Comparison of ENCODE assay signal across 22 mouse cellular contexts in the genomic region with DNA sequence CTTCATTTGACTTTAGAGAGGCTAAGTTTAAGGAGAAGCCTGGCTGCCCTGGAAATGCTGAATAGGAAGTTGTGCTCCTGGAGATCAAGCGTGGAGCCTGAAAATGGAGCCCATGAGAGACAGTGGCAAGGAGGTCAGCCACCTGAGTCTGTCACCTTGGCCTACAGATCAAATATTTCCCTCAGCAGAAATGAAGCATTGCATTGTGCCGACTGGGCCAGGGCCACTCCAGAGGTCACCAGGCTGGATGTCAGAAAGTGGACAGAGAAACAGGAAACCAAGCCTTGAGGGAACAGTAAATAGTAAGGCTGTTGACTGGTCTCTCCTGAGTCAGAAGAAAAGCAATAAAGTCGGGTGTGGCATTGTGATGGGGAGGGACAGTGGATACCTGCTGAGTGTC.
DNase-seq lines count a peak whose midpoint lies in the region; ATAC-seq and TF ChIP-seq lines count a peak whose summit lies in the region.
"Had no signal": no experiment of that assay in that cellular context is flagged by ENCODE, and none has a peak within 500 bp of the region (broad histone marks: within the 10 kb centered on the region; RNA-seq: fewer than 3 reads in every experiment).

No protein-coding gene starts in this region.

- no peak overlapping the region for H3K9ac ChIP-seq in heart, adult 2 months (ENCODE audit: low read depth, low read length)
- no peak overlapping the region for H3K9ac ChIP-seq in liver, postnatal 0 days (replicated peaks)
- no peak overlapping the region for H3K9ac ChIP-seq in liver, embryonic 12.5 days
- H3K9ac ChIP-seq: embryonic facial prominence, embryonic 12.5 days; forebrain, embryonic 13.5 days; forebrain, embryonic 15.5 days had no signal

- no peaks in the 10 kb centered on the region for H3K9me3 ChIP-seq in liver, postnatal 0 days (ENCODE audit: low read length)
- no peaks in the 10 kb centered on the region for H3K9me3 ChIP-seq in liver, embryonic 12.5 days (replicated peaks)
- H3K9me3 ChIP-seq: embryonic facial prominence, embryonic 10.5 days; embryonic facial prominence, embryonic 12.5 days; forebrain, embryonic 13.5 days; forebrain, embryonic 15.5 days; G1E had no signal

- no peak for TF ChIP-seq POLR2A in heart, adult 2 months (IDR thresholded peaks at IDR 0.05; ENCODE audit: insufficient read depth, low read depth, low read length)

- H3K4me2 ChIP-seq in liver, postnatal 0 days (ENCODE audit: low read depth, low read length), result no peak overlapping the region
- H3K4me2 ChIP-seq in liver, embryonic 12.5 days, result no peak overlapping the region
- H3K4me2 ChIP-seq: embryonic facial prominence, embryonic 12.5 days; forebrain, embryonic 13.5 days; forebrain, embryonic 15.5 days had no signal

- intact Hi-C loops in heart, adult 2 months (cut with DNase I), result loop anchor here (5.0 kb wide), 3 partner anchors 42 to 77 kb away; no protein-coding TSS in a partner anchor

- peaks cover 18% of the 10 kb centered on the region for H3K4me1 ChIP-seq in heart, adult 2 months (ENCODE audit: control insufficient read depth, insufficient read depth, low read length)
- peaks cover 17% of the 10 kb centered on the region for H3K4me1 ChIP-seq in liver, postnatal 0 days (ENCODE audit: insufficient read depth)
- peaks cover 24% of the 10 kb centered on the region for H3K4me1 ChIP-seq in liver, embryonic 12.5 days

- 62% methylated on average over 3 of the region's 3 CpGs for WGBS in heart, adult 2 months
- 44% methylated on average over 3 of the region's 3 CpGs for WGBS in liver, postnatal 0 days (ENCODE audit: insufficient replicate concordance)
- WGBS in liver, embryonic 12.5 days (ENCODE audit: insufficient replicate concordance), result 43% methylated on average over 3 of the region's 3 CpGs

- ATAC-seq in liver, postnatal 0 days, result 0 out of 2 replicates have a peak, but pooled peaks have one; percentile 32
- no peak for ATAC-seq in liver, embryonic 12.5 days
- ATAC-seq: activated CD4-positive, CD25-positive, alpha-beta regulatory T cell, adult 4 months; CD4-positive, CD25-positive, alpha-beta regulatory T cell, adult 4 months; forebrain, embryonic 15.5 days; Patski had no signal

- H3K27ac ChIP-seq in heart, adult 2 months, result peak overlapping the region; percentile 88; the same call in 1 of the 2 replicates
- H3K27ac ChIP-seq in liver, postnatal 0 days (ENCODE audit: low read depth), result no peak overlapping the region
- no peak overlapping the region for H3K27ac ChIP-seq in liver, embryonic 12.5 days
- H3K27ac ChIP-seq: embryonic facial prominence, embryonic 10.5 days; embryonic facial prominence, embryonic 12.5 days; forebrain, embryonic 13.5 days had no signal

- H3K36me3 ChIP-seq in heart, adult 2 months (ENCODE audit: control insufficient read depth, insufficient read depth, low read length), result peaks cover 5% of the 10 kb centered on the region; the same call in 1 of the 2 replicates
- no peaks in the 10 kb centered on the region for H3K36me3 ChIP-seq in liver, postnatal 0 days (replicated peaks; ENCODE audit: insufficient read depth, low read length)
- H3K36me3 ChIP-seq in liver, embryonic 12.5 days, result no peaks in the 10 kb centered on the region
- H3K36me3 ChIP-seq: embryonic facial prominence, embryonic 10.5 days; embryonic facial prominence, embryonic 12.5 days; forebrain, embryonic 15.5 days; G1E had no signal

- peak; percentile 25 for DNase-seq in adrenal gland, adult 2 months
- no peak for DNase-seq in adrenal gland, postnatal 25 days
- DNase-seq in heart, adult 2 months, result no peak
- no peak for DNase-seq in heart, adult 18-20 months
- no peak for DNase-seq in liver, postnatal 0 days
- DNase-seq in ovary, postnatal 36 days (ENCODE audit: low spot score), result no peak
- DNase-seq: adrenal gland, postnatal 10 days; adrenal gland, postnatal 36 days; B cell, adult 2 months; cerebellum, adult 11-12 months; cerebellum, adult 2 months; cerebellum, adult 9-10 months; cerebellum, postnatal 25 days had no signal

- TF ChIP-seq CTCF in heart, adult 2 months (IDR thresholded peaks at IDR 0.05), result no peak
- no peak for TF ChIP-seq CTCF in liver, postnatal 0 days (IDR thresholded peaks at IDR 0.05; ENCODE audit: low read depth)

- no peaks in the 10 kb centered on the region for H3K79me2 ChIP-seq in heart, adult 2 months (replicated peaks; ENCODE audit: control insufficient read depth, insufficient read depth, low read length)

- no peak overlapping the region for H3K4me3 ChIP-seq in heart, adult 2 months
- no peak overlapping the region for H3K4me3 ChIP-seq in liver, postnatal 0 days (ENCODE audit: low read depth, low read length)
- no peak overlapping the region for H3K4me3 ChIP-seq in liver, embryonic 12.5 days
- H3K4me3 ChIP-seq: embryonic facial prominence, embryonic 10.5 days; embryonic facial prominence, embryonic 12.5 days; forebrain, embryonic 13.5 days; forebrain, embryonic 15.5 days had no signal

- TF ChIP-seq EP300 in heart, adult 2 months (IDR thresholded peaks at IDR 0.05; ENCODE audit: insufficient read depth, low read depth, low read length), result no peak
- TF ChIP-seq EP300 in liver, postnatal 0 days (IDR thresholded peaks at IDR 0.05; ENCODE audit: low read depth), result no peak

- H3K27me3 ChIP-seq in heart, adult 2 months (ENCODE audit: control insufficient read depth, insufficient read depth, low read length), result no peaks in the 10 kb centered on the region
- peaks cover 2% of the 10 kb centered on the region; the same call in 1 of the 2 replicates for H3K27me3 ChIP-seq in liver, postnatal 0 days (ENCODE audit: insufficient read depth, low read length)
- peaks cover 86% of the 10 kb centered on the region for H3K27me3 ChIP-seq in liver, embryonic 12.5 days (replicated peaks)
- H3K27me3 ChIP-seq: forebrain, embryonic 15.5 days; Patski had no signal
